Mouse (Mus musculus): ENCODE data around the gene Stum.
"Not testable (repeated sequence)": the region's sequence is repeated elsewhere in the genome, so short reads cannot be mapped to it uniquely, and the experiment has no call there.

The Stum gene

DNA sequence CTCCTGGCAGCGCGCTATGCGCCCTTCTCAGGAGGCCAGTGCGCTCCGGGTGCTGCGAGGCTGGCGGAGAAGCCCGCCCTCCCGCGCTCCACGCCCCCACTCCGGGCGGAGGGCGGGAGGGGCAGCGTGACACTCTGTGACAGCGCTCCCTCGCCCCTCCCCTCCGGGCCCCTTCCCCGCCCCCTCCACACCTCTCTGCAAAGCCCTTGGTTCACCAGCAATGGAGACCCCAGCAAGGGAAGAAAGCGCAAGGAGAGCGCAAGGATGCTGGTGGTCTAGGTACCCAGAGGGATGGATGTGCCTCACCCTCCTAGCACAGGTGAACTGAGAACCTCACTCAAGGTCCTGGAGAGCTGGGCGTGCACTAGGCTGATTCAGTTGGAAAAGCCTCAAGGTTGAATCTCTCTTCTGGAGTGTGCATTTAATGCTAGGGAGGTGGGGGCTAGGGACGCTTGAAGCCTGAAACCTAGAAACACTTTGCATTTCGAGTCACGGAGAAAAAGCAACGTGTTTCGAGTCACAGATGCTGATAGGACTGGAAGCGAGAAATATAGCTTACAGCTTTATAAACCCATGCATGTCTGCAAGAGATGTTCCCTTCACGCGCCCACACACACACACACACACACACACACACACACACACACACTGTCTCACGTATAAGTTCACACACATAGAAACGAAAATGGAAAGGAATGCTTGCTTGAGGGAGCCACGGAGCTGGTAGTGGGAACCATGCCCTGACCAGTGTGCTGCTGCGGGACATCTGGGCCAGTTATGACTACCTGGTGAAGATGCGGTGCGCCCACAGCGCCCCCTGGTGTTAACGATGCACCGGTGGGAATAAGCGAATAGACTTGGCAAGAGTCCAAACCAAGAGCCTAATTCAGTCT, at the start of gene Stum:
Gene Stum, minus strand, starts transcription at position 106 of the 893 bp plus-strand sequence.
- 0 out of 2 replicates have a peak, but pooled peaks have one; percentile 33 for ATAC-seq (ENCODE audit: insufficient number of reproducible peaks, low FRiP score, low TSS enrichment)

DNA sequence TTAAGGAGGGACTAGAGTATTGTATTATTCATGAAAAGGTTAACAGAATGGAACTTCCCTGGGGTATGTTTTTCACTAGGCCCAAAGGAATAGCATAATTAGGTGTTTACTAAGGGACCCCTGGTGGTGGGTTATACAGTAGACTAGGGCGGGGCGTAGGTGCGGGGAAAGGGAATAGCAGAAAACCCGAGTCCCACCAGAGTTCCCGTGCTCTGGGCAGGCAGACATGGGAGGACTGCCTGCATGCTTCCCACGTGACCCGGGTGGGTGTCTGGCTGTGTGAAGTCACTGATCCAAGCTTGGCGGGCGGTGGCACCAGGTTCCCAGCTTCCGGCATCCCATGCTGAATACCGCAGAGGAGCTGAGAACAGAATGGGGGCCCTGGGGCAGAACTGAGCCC, 49.4 kb upstream of the Stum start:
- no peak for ATAC-seq (ENCODE audit: insufficient number of reproducible peaks, low FRiP score, low TSS enrichment)

DNA sequence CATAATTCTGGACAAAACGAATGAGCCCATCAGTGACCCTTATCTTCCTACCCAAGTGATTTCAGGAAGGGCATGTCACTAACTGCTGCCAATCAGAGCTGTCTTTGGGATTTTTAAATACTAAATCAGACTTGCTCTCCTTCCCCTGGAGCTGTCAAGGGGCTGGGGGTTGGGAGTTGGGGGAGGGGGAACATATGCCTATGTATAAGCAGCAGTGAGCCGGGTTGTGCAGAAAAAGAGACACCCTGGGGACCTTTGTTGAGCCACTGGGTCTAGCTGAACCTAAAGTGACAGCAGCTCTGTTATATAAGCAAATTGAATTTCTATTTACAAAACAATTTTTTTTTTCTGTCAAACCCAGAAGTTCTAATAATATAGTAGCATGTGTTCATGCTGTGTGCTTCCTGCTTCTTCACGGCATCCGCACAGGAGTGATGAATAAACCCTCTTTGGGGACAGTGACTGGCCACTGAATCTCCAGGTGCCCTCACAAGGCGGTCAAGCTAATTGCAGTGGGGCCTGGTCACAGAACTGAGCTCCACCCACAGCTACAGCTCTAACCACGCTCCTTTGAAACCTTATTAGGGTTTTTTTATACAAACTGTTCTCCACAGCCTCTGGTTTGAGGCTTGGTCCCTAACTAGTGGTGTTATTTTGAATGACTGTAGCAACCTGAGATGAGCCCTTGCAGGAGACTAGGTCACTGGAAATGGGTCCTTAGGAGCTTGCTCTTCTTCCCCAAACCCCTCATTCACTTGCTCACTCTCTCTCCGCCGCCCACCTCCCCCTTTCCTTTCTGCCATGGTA, 47.4 kb upstream of the Stum start:
- ATAC-seq (ENCODE audit: insufficient number of reproducible peaks, low FRiP score, low TSS enrichment): peak; percentile 82; the same call in 1 of the 2 replicates

DNA sequence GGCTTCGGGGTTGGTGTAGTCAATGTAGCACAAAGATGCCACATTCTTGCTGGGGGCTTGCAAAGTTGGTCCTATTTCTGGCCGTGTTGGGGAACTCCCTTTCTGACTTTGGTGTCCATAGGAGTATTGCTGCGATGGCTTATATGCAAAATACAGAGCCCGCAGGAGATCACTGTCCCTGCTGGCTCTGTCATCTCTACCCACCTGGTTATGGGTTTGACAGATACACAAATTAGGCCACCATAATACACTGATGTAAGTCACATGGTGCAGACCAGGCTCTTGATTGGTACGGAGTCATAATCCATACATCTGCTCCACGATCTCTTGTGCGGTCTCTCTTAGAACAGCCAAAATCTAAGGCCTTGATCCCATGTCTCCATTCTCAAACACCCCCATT, 46.5 kb upstream of the Stum start:
- no peak for ATAC-seq (ENCODE audit: insufficient number of reproducible peaks, low FRiP score, low TSS enrichment)

DNA sequence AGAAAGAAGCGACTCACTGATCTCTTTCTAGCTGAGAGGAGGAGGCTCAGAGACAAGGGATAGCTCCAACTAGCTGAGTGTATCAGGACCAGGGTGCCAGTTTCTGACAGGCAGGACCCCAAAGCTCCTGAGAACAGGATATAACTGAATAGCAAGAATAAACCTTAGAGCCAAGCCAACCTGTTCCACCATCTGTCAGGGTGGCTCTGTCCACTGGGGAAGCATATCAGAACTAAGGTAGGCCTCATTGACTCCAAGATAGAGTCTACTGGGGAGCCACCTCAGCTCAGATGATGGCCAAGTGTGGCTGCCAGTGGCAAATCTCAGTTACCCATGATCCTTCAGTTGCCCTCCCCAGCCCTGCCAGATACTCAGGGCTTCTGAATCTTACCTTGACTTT, 42.0 kb upstream of the Stum start:
- peak; percentile 90 for ATAC-seq (ENCODE audit: insufficient number of reproducible peaks, low FRiP score, low TSS enrichment)

DNA sequence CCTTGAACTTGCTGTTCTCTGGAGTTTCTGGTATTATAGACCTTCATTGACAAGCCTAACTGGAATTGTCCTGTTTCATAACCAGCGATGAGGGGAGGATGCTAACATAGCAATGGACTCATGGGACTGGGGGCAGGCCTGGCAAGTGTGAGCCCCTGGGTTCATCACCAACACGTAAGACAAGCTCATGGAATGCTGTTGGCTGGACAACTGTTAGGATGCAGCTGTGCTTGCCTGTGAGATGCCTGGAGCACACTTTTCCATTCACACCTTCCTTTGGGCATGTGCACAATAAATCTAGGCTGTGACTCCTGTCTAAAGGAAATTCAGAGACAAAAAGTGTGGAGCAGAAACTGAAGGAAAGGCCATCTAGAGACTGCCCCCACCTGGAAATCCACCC, 40.0 kb upstream of the Stum start:
- ATAC-seq (ENCODE audit: insufficient number of reproducible peaks, low FRiP score, low TSS enrichment): no peak

DNA sequence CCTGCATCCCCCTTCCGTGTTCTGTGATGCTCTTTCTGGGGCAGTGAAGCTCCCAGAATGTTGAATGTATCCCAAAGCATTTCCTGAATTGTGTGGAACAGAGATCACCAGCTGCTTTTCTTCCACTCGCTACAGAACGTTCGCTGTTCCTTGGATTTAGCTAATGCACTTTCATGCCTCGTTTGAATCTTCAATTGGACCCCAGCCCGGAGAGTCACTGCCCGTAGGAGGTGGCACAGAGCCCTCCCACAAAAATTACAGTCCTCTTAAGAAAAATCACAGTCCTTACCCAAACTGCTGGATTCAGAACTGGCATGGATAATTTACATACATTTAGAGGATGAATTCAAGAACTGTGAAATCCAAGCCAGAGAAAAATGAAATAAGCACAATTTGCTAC, 36.9 kb upstream of the Stum start:
- no peak for ATAC-seq (ENCODE audit: insufficient number of reproducible peaks, low FRiP score, low TSS enrichment)

DNA sequence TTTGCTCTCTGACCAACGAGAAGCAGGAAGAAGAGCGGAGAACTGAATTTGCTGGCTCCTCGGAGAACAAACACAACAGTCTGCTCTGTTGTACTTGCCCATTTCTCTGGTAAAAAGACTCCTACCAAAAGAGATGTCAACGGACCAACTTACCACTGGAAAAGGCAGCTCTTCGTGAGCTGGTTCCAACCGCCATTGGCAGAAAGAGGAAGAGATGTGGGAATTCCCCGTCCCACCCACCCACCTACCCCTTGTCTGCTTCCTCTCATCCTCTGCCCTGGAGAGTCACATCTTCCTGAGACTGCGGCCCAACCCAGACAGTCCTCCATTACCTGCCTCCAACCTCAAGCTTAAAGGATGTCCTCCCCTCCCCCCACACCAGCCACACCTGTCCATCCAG, 36.2 kb upstream of the Stum start:
- ATAC-seq (ENCODE audit: insufficient number of reproducible peaks, low FRiP score, low TSS enrichment): no peak

DNA sequence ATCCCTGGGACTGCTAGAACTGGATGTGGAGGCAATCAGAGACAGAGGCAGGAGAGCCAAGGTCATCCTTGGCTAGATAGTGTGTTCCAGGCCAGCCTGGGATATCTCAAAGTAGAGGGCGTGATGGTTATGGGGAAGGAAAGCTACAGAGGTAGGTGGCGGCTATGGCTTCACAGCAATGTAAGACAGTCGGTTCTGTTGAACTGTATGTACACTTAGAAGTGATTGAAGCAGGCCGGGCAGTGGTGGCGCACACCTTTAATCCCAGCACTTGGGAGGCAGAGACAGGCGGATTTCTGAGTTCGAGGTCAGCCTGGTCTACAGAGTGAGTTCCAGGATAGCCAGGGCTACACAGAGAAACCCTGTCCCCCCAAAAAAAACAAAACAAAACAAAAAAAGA, 35.6 kb upstream of the Stum start:
- ATAC-seq (ENCODE audit: insufficient number of reproducible peaks, low FRiP score, low TSS enrichment): not testable (repeated sequence)

DNA sequence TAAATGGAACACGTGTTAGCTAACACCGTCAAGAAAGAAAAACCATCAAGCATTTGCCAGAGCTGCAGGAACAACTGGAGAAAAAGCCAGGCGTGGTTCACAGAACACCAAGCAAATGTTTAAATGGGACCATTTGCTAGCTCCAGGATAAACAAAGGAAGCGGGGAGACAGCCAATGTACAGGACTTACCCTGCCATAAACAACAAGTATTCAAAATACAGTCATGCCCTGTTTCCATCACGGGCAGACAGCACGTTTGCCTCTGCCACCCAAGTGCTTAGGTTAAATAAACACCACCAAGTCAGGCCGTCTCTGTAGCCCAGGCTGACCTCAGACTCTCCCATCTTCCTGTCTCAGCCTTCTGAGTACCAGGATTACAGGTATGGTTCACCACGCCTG, 35.1 kb upstream of the Stum start:
- ATAC-seq (ENCODE audit: insufficient number of reproducible peaks, low FRiP score, low TSS enrichment): no peak

DNA sequence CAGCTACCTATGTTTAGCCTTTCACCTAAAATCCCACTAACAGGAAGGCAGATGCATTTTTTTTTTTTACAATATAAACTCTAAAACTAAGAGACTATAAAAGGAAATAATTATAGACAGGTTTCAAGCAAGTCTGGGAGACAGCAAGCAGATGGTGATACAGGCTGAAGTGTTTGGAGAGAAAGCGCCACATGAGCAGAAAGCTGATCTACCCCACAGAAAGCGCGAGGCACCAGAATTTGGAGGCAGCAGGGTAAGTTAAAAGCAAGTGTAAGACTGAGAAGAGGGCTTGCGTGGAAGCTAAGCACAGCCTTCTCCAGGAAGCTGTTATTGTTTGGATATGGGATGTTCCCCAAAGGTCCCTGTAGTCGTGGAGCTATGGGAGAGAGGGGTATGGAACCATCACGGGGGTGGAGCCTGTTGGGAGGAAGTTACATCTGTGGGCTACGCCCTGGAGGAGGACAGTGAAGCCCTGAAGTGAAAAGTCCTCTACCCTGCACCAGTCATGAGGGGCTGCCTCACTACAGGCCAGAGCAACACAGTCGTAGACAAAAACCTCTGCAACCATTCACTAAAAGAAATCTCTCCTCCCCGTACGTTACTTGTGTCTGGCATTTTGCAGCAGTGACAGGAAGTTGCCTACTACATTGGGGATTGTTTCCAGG, 34.2 kb upstream of the Stum start:
- ATAC-seq (ENCODE audit: insufficient number of reproducible peaks, low FRiP score, low TSS enrichment): no peak

DNA sequence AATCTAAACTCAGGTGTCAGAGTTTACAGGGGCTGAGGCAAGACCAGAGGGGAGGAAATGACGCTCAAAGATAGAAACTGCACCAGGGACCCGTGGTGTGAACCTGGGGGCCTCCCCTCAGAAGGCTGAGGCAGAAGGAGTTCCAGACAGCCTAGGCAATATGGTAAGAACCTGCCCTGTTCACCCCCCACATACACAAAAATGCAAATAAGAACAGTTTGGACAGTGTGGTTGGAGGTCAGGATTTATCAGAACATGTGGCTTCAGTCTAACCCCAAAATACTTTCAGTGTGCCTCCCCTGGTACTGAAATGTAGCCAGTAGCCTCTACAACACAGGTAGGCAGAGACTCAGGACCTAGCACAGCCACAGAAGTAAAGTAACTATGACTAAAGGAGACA, 30.8 kb upstream of the Stum start:
- ATAC-seq (ENCODE audit: insufficient number of reproducible peaks, low FRiP score, low TSS enrichment): no peak

DNA sequence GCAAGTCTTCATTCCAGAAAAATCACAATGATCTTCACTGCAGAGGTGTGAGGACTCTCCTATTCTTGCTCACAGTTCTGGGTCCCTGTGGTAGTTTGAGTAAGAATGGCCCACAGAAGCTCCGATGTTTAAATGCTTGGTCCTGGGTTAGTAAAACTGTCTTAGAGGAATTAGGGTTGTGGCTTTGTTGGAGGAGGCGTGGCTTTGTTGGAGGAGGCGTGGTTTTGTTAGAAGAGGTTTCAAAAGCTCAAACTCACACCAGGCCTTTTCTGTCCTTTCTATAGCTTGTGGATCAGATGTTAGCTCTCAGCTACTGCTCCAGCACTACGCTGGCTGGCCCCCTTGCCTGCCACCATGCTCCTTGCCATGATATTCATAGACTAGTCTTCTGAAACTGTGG, 27.6 kb upstream of the Stum start:
- no peak for ATAC-seq (ENCODE audit: insufficient number of reproducible peaks, low FRiP score, low TSS enrichment)

DNA sequence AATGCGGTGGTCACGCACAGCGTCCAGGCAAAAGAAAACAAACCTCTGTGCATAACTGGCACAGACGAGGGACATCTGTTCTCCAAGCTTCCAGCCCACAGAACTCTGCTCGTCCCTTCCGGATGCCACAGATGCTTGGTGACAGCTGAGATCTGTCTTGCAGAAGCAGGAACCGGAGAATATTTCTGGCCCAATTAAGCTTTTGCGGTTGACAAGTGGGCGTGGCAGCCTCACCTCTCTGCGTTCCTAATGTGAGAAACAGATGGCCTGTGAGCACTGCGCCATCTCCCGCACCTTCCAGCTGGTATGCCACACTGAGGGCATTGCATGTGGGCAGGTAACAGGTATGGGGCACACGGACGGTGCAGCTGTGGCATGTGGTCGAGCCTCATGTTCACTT, 27.1 kb upstream of the Stum start:
- no peak for ATAC-seq (ENCODE audit: insufficient number of reproducible peaks, low FRiP score, low TSS enrichment)

DNA sequence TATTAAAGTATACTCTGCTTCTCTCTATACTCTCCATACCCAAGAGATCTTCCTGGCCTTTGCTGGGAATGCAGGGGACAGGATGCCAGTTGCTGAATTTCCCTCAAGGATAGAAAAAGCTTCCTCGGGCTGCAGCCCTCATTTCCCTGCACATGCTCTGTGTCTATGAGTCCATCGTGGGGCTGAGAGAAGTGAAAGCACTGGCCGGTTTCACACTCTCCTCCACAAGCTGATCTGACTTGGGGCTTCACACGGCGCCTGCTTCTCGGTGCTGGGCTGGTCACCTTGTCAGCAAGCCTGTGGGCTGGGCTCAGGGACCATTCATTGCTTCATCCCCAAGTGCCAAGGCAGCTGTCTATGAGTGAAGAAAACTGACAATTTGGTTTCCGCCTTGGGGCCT, 25.4 kb upstream of the Stum start:
- ATAC-seq (ENCODE audit: insufficient number of reproducible peaks, low FRiP score, low TSS enrichment): no peak

DNA sequence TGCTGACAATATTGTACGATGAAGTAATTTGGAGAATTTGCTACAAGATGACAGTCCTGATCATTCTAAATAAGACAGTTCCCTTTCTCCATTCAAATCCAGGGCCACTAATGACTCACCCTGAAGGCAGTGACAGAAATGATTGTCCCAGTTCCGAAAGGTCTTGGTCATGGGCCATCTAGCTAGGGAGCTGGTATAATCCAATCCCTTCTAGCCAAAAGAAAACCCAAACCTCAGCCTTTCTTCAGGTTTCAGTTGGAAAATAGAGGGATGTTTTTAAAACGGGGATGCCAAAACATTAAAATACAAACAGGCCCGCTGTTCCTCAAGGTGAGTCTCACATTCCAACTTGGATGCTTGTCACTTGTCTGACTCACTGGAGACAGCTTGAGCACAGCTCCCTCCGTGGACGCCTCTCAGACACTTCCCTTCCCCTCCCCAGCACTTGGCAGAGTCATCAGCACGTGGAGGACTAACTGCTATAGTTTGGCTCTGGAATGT, 24.0 kb upstream of the Stum start:
- peak; percentile 61; the same call in 1 of the 2 replicates for ATAC-seq (ENCODE audit: insufficient number of reproducible peaks, low FRiP score, low TSS enrichment)

DNA sequence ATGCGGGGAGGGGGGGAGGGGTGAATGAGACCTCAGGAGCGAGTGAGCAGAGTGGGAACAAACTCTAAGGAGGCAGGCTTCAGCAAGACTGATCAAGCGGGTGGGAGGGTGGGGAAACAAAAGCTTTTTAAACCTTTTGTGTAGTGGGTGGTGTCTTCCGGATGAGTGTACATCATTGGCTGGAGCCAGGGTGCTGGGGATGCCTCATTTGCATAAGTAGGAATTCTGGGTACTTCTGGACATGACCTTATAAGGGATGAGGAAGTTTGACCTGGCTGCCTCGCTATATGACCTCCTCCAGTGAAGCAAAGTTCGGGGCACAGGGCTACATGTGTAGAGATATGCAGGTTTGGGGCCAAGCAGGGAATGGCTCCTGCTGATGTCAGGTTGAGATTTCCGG, 23.0 kb upstream of the Stum start:
- no peak for ATAC-seq (ENCODE audit: insufficient number of reproducible peaks, low FRiP score, low TSS enrichment)

DNA sequence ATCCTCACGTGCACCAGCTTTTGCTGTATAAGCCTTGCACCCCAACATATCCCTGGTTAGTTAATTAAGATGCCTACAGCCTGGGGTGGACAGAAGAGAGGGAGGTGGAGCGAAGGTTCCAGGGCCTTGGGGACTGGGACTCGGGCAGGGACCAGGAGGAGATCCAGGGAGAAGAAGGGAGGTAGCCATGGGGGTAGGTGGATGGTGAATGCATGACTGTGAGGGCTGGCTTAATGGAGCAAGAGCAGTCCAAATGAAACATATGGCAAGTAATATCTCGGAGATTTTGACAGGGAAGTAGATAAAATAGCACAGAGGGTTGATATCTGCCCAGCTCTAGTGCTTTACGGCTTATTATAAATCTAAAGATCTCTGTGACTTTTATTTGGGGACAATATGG, 21.6 kb upstream of the Stum start:
- ATAC-seq (ENCODE audit: insufficient number of reproducible peaks, low FRiP score, low TSS enrichment): 0 out of 2 replicates have a peak, but pooled peaks have one; percentile 17

DNA sequence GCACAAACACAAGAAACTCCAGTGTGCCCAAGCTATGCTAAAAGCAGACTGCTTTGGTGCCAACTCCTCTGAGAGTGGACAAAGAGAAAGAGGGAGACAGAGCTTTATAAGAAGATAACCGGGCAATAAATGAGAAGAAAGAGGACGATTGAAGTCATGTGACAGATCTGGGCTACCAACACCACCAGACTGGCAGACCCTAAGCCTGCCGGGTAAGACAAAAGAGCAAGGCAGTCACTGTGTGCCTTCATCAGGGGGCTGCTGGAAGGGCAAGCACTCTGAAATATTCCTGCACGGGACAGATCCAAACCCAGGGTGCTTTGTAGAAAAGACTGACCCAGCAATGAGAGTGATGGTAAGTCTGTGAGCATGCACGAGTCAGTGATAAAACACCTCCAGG, 20.2 kb upstream of the Stum start:
- ATAC-seq (ENCODE audit: insufficient number of reproducible peaks, low FRiP score, low TSS enrichment): no peak

DNA sequence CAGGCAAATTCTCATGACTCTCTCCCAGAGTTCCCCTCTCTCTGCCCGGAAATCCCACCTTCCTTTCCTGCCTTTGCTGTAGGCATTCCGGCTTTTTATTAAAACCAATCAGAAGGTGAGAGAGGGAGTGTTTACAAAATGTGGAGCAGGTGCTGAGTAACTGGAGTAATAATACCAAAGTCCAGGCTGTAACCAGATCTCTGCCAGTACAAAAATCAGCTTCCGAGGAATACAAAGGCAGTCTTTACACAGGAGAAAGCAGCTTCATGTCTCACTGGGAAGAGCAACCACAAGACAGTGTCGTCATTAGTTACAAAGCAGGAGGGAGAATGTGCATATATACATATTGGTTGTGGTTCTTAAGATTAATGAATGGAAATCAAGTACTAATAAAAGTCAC, 19.3 kb upstream of the Stum start:
- ATAC-seq (ENCODE audit: insufficient number of reproducible peaks, low FRiP score, low TSS enrichment): no peak

DNA sequence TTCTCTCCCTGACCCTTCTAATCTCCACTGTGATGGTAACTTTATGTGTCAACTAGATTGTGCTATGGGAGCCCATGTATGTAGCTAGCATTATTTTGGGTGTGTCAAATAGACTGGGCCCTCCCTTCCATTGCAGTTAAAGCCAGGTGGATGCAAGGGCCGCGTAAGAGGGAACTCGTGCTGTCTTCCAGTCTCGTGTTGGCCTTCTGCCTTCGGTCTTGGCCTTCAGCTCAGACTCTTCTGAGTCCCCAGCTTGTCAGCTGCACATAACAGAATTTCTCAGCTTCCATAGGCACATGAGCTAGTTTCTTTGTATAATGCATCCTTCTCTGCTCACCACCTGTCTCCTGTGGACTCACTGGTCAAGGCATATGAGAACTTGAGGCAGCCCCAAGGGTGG, 17.3 kb upstream of the Stum start:
- ATAC-seq (ENCODE audit: insufficient number of reproducible peaks, low FRiP score, low TSS enrichment): no peak

All from cerebellum, adult (tissue).